ENCODE assay signal across 12 mouse cellular contexts in genomic region chr4:150117311-150117710, GRCm38 (mm10). TPM values are rescaled to one million over a fixed set of nuclear protein-coding genes. Genes with fewer than 3 reads are reported as not detected.
A peak's percentile ranks its signal among the peaks of the same experiment; 100 is the strongest.
DNase-seq lines count a peak whose midpoint lies in the region; ATAC-seq and TF ChIP-seq lines count a peak whose summit lies in the region.
"Had no signal": no experiment of that assay in that cellular context is flagged by ENCODE, and none has a peak within 500 bp of the region (broad histone marks: within the 10 kb centered on the region; RNA-seq: fewer than 3 reads in every experiment).

No protein-coding gene starts in this region.

- no peak for TF ChIP-seq EP300 in liver, postnatal 0 days (IDR thresholded peaks at IDR 0.05; ENCODE audit: low read depth)

- TF ChIP-seq POLR2A in brain, embryonic 14.5 days (IDR thresholded peaks at IDR 0.05; ENCODE audit: borderline replicate concordance, extremely low read depth, insufficient read depth, insufficient read length, poor library complexity, severe bottlenecking): no peak

- no peaks in the 10 kb centered on the region for H3K9me3 ChIP-seq in heart, embryonic 15.5 days (replicated peaks)
- H3K9me3 ChIP-seq in heart, embryonic 11.5 days (replicated peaks; ENCODE audit: control insufficient read depth, low read length): no peaks in the 10 kb centered on the region
- H3K9me3 ChIP-seq in liver, postnatal 0 days (ENCODE audit: low read length): no peaks in the 10 kb centered on the region
- no peaks in the 10 kb centered on the region for H3K9me3 ChIP-seq in liver, embryonic 12.5 days (replicated peaks)
- no peaks in the 10 kb centered on the region for H3K9me3 ChIP-seq in kidney, embryonic 16.5 days (ENCODE audit: low read length)
- H3K9me3 ChIP-seq: heart, embryonic 10.5 days had no signal

- H3K4me3 ChIP-seq in heart, embryonic 15.5 days: no peak overlapping the region
- H3K4me3 ChIP-seq in heart, embryonic 11.5 days (ENCODE audit: low read depth, low read length): no peak overlapping the region
- H3K4me3 ChIP-seq in liver, postnatal 0 days (ENCODE audit: low read depth, low read length): no peak overlapping the region
- no peak overlapping the region for H3K4me3 ChIP-seq in liver, embryonic 12.5 days
- H3K4me3 ChIP-seq in kidney, embryonic 16.5 days (ENCODE audit: low read length): no peak overlapping the region
- H3K4me3 ChIP-seq: heart, embryonic 10.5 days had no signal

- H3K4me1 ChIP-seq in heart, embryonic 15.5 days (replicated peaks): peaks cover 16% of the 10 kb centered on the region
- peaks cover 13% of the 10 kb centered on the region for H3K4me1 ChIP-seq in heart, embryonic 11.5 days (ENCODE audit: control insufficient read depth, insufficient read depth, low read length)
- 0 out of 2 replicates have a peak, but pooled peaks cover 5% of the 10 kb centered on the region for H3K4me1 ChIP-seq in liver, postnatal 0 days (ENCODE audit: insufficient read depth)
- H3K4me1 ChIP-seq in liver, embryonic 12.5 days: peaks cover 16% of the 10 kb centered on the region
- H3K4me1 ChIP-seq in kidney, embryonic 16.5 days (ENCODE audit: insufficient read depth, low read length): peaks cover 16% of the 10 kb centered on the region

- H3K36me3 ChIP-seq in heart, embryonic 15.5 days: no peaks in the 10 kb centered on the region
- H3K36me3 ChIP-seq in heart, embryonic 11.5 days (ENCODE audit: control insufficient read depth, insufficient read depth, low read length): no peaks in the 10 kb centered on the region
- no peaks in the 10 kb centered on the region for H3K36me3 ChIP-seq in liver, postnatal 0 days (replicated peaks; ENCODE audit: insufficient read depth, low read length)
- no peaks in the 10 kb centered on the region for H3K36me3 ChIP-seq in liver, embryonic 12.5 days
- H3K36me3 ChIP-seq in kidney, embryonic 16.5 days (ENCODE audit: insufficient read depth, low read length): no peaks in the 10 kb centered on the region
- H3K36me3 ChIP-seq: heart, embryonic 10.5 days had no signal

- ATAC-seq in heart, embryonic 15.5 days (replicated peaks; ENCODE audit: insufficient number of reproducible peaks, insufficient read depth, low FRiP score, low read depth): 0 out of 2 replicates have a peak, but pooled peaks have one; percentile 7
- no peak for ATAC-seq in heart, embryonic 11.5 days (replicated peaks; ENCODE audit: insufficient number of reproducible peaks, low FRiP score, low TSS enrichment)
- peak; percentile 26; the same call in 1 of the 2 replicates for ATAC-seq in liver, postnatal 0 days
- no peak for ATAC-seq in liver, embryonic 12.5 days
- no peak for ATAC-seq in cerebellum, adult (ENCODE audit: insufficient number of reproducible peaks, low FRiP score, low TSS enrichment)
- no peak for ATAC-seq in kidney, embryonic 16.5 days (ENCODE audit: low FRiP score, low TSS enrichment)

- DNase-seq in liver, postnatal 0 days: peak; percentile 27
- no peak for DNase-seq in brain, embryonic 14.5 days (ENCODE audit: low read depth)
- DNase-seq in naive thymus-derived CD4-positive, alpha-beta T cell, adult 2 months (ENCODE audit: low read depth): peak; percentile 53
- DNase-seq: cerebellum, adult 8-10 months had no signal

- H3K4me2 ChIP-seq in heart, embryonic 15.5 days: no peak overlapping the region
- H3K4me2 ChIP-seq in heart, embryonic 11.5 days: no peak overlapping the region
- H3K4me2 ChIP-seq in liver, postnatal 0 days (ENCODE audit: low read depth, low read length): no peak overlapping the region
- no peak overlapping the region for H3K4me2 ChIP-seq in liver, embryonic 12.5 days
- H3K4me2 ChIP-seq in kidney, embryonic 16.5 days (replicated peaks; ENCODE audit: low read depth, low read length): no peak overlapping the region

- no peaks in the 10 kb centered on the region for H3K27me3 ChIP-seq in heart, embryonic 15.5 days
- no peaks in the 10 kb centered on the region for H3K27me3 ChIP-seq in heart, embryonic 11.5 days (ENCODE audit: control insufficient read depth, insufficient read depth, low read length)
- no peaks in the 10 kb centered on the region for H3K27me3 ChIP-seq in liver, postnatal 0 days (ENCODE audit: insufficient read depth, low read length)
- H3K27me3 ChIP-seq in liver, embryonic 12.5 days (replicated peaks): peaks cover under 1% of the 10 kb centered on the region
- no peaks in the 10 kb centered on the region for H3K27me3 ChIP-seq in kidney, embryonic 16.5 days (ENCODE audit: insufficient read depth, low read length)

- TF ChIP-seq CTCF in liver, postnatal 0 days (IDR thresholded peaks at IDR 0.05; ENCODE audit: low read depth): peak; percentile 36; the same call in 1 of the 2 replicates
- TF ChIP-seq CTCF in brain, embryonic 14.5 days (IDR thresholded peaks at IDR 0.05; ENCODE audit: borderline replicate concordance, extremely low read depth, insufficient read depth, insufficient read length): peak; percentile 34; the same call in 1 of the 2 replicates

- 31% methylated on average over 5 of the region's 5 CpGs for WGBS in heart, embryonic 15.5 days
- WGBS in heart, embryonic 11.5 days (ENCODE audit: insufficient replicate concordance): 32% methylated on average over 5 of the region's 5 CpGs
- WGBS in liver, postnatal 0 days (ENCODE audit: insufficient replicate concordance): 12% methylated on average over 5 of the region's 5 CpGs
- 13% methylated on average over 5 of the region's 5 CpGs for WGBS in liver, embryonic 12.5 days (ENCODE audit: insufficient replicate concordance)
- 36% methylated on average over 5 of the region's 5 CpGs for WGBS in kidney, embryonic 16.5 days

- H3K9ac ChIP-seq in heart, embryonic 15.5 days: no peak overlapping the region
- H3K9ac ChIP-seq in heart, embryonic 11.5 days (ENCODE audit: low read depth, low read length): no peak overlapping the region
- no peak overlapping the region for H3K9ac ChIP-seq in liver, postnatal 0 days (replicated peaks)
- H3K9ac ChIP-seq in liver, embryonic 12.5 days: no peak overlapping the region
- H3K9ac ChIP-seq in kidney, embryonic 16.5 days (replicated peaks; ENCODE audit: low read length): no peak overlapping the region

- H3K27ac ChIP-seq in heart, embryonic 15.5 days: no peak overlapping the region
- no peak overlapping the region for H3K27ac ChIP-seq in heart, embryonic 11.5 days (ENCODE audit: low read depth, low read length)
- no peak overlapping the region for H3K27ac ChIP-seq in liver, postnatal 0 days (ENCODE audit: low read depth)
- H3K27ac ChIP-seq in liver, embryonic 12.5 days: no peak overlapping the region
- H3K27ac ChIP-seq in kidney, embryonic 16.5 days (ENCODE audit: low read length): no peak overlapping the region
- H3K27ac ChIP-seq: heart, embryonic 10.5 days had no signal

RNA-seq across cellular contexts. Expression of gene Slc2a5, which starts 1.8 kb away (rescaled TPM):
- polyA plus RNA-seq in heart, embryonic 15.5 days (2015; fragmentation: Nextera tagmentation; extraction: Ambion mirVana): 0.74 and 0.93 TPM in 2 replicates
- 0.79 and 1.3 TPM in 2 replicates for polyA plus RNA-seq in heart, embryonic 11.5 days (2014; fragmentation: Nextera tagmentation; extraction: Ambion mirVana)
- 0.16 and 0.22 TPM in 2 replicates for polyA plus RNA-seq in liver, postnatal 0 days (2015; fragmentation: Nextera tagmentation; extraction: Ambion mirVana)
- 0.22 and 0.30 TPM in 2 replicates for polyA plus RNA-seq in liver, embryonic 12.5 days (2016; fragmentation: Nextera tagmentation; extraction: Ambion mirVana)
- 2.7 and 3.0 TPM in 2 replicates for polyA plus RNA-seq in brain, embryonic 14.5 days (2012; rRNA removed)
- polyA plus RNA-seq in kidney, embryonic 16.5 days (2015; fragmentation: Nextera tagmentation; extraction: Ambion mirVana): 2.2 and 2.5 TPM in 2 replicates

RNA-seq across cellular contexts. Expression of gene Gpr157, which starts 30.1 kb away (rescaled TPM):
- polyA plus RNA-seq in heart, embryonic 15.5 days (2015; fragmentation: Nextera tagmentation; extraction: Ambion mirVana): 3.1 TPM in 2 replicates
- 1.3 and 1.5 TPM in 2 replicates for polyA plus RNA-seq in heart, embryonic 11.5 days (2014; fragmentation: Nextera tagmentation; extraction: Ambion mirVana)
- 0.33 and 0.38 TPM in 2 replicates for polyA plus RNA-seq in liver, postnatal 0 days (2015; fragmentation: Nextera tagmentation; extraction: Ambion mirVana)
- polyA plus RNA-seq in liver, embryonic 12.5 days (2016; fragmentation: Nextera tagmentation; extraction: Ambion mirVana): 0.18 and 0.37 TPM in 2 replicates
- polyA plus RNA-seq in brain, embryonic 14.5 days (2012; rRNA removed): 0.85 and 1.2 TPM in 2 replicates
- 0.40 and 0.51 TPM in 2 replicates for polyA plus RNA-seq in kidney, embryonic 16.5 days (2015; fragmentation: Nextera tagmentation; extraction: Ambion mirVana)

RNA-seq across cellular contexts. Expression of gene Slc2a7, which starts 31.5 kb away (rescaled TPM):
- polyA plus RNA-seq in heart, embryonic 15.5 days (2015; fragmentation: Nextera tagmentation; extraction: Ambion mirVana): not detected in 2 replicates
- polyA plus RNA-seq in heart, embryonic 11.5 days (2014; fragmentation: Nextera tagmentation; extraction: Ambion mirVana): not detected in 2 replicates
- polyA plus RNA-seq in liver, postnatal 0 days (2015; fragmentation: Nextera tagmentation; extraction: Ambion mirVana): not detected in 2 replicates
- polyA plus RNA-seq in liver, embryonic 12.5 days (2016; fragmentation: Nextera tagmentation; extraction: Ambion mirVana): not detected in 2 replicates
- polyA plus RNA-seq in brain, embryonic 14.5 days (2012; rRNA removed): not detected in 2 replicates
- polyA plus RNA-seq in kidney, embryonic 16.5 days (2015; fragmentation: Nextera tagmentation; extraction: Ambion mirVana): not detected in 2 replicates
- polyA plus RNA-seq: forebrain, embryonic 11.5 days; heart, embryonic 10.5 days; liver, adult 2 months had no signal

Comparison
In these comparisons a context has a peak if more than half of its experiments do, and no peak if none do; other contexts are left out.
1. ATAC-seq: peak in heart, embryonic 15.5 days (single experiment) and liver, postnatal 0 days (single experiment); none in heart, embryonic 11.5 days (single experiment), liver, embryonic 12.5 days (single experiment), cerebellum, adult (single experiment) and kidney, embryonic 16.5 days (single experiment).